Mouse (Mus musculus) limb, embryonic 14.5 days (tissue): ENCODE measurements around the gene Eif4e1b. TPM values are rescaled to one million over a fixed set of nuclear protein-coding genes. Genes with fewer than 3 reads are reported as not detected.

Source experiments
- ATAC-seq: fragments of 200-750 bp; cut with Nextera tagmentation; 2 replicates; pipeline ENCODE4 v1.8.0; 2017; ENCODE audit warnings: low read depth, moderate number of reproducible peaks, moderate TSS enrichment; ENCODE audit not compliant: low FRiP score
- DNase-seq: peaks from one replicate; pipeline ENCODE4 v3.0.0-alpha.2; 2015; ENCODE audit warnings: low spot score
- H3K27ac ChIP-seq: fragments of 300-500 bp; sonication (generic); replicated peaks from 2 replicates; pipeline ENCODE4 v1.5.1; 2014; ENCODE audit warnings: low read depth, mild to moderate bottlenecking, low read length, moderate library complexity, mixed read lengths
- H3K27me3 ChIP-seq: fragments of 300-500 bp; sonication (generic); 2 replicates; pipeline ENCODE4 v1.6.1; 2014; ENCODE audit warnings: low read length, mixed read lengths; ENCODE audit not compliant: control insufficient read depth, insufficient read depth
- H3K36me3 ChIP-seq: fragments of 300-500 bp; sonication (generic); 2 replicates; pipeline ENCODE4 v1.6.1; 2014; ENCODE audit warnings: mild to moderate bottlenecking, low read length, moderate library complexity, mixed read lengths; ENCODE audit not compliant: control insufficient read depth, insufficient read depth
- H3K4me1 ChIP-seq: fragments of 300-500 bp; sonication (generic); 2 replicates; pipeline ENCODE4 v1.6.1; 2014; ENCODE audit warnings: antibody characterized with exemption, low read length, mixed read lengths; ENCODE audit not compliant: control insufficient read depth, insufficient read depth
- H3K4me2 ChIP-seq: fragments of 300-500 bp; sonication (generic); replicated peaks from 2 replicates; pipeline ENCODE4 v1.6.1; 2014; ENCODE audit warnings: low read depth, mild to moderate bottlenecking, low read length, moderate library complexity; ENCODE audit not compliant: severe bottlenecking
- H3K4me3 ChIP-seq: fragments of 300-500 bp; sonication (generic); replicated peaks from 2 replicates; pipeline ENCODE4 v1.5.1; 2014; ENCODE audit warnings: low read length
- H3K9ac ChIP-seq: fragments of 300-500 bp; sonication (generic); 2 replicates; pipeline ENCODE4 v1.6.1; 2014; ENCODE audit warnings: mild to moderate bottlenecking, low read depth, low read length, moderate library complexity; ENCODE audit not compliant: severe bottlenecking
- H3K9me3 ChIP-seq: fragments of 300-500 bp; sonication (generic); 2 replicates; pipeline ENCODE4 v1.6.1; 2016; ENCODE audit warnings: low read length; ENCODE audit not compliant: control insufficient read depth
- POLR2A ChIP-seq: fragments of 200-500 bp; IDR thresholded peaks from 2 replicates; pipeline ENCODE4 v1.8.0; 2012; ENCODE audit warnings: inconsistent platforms, mild to moderate bottlenecking, moderate library complexity, borderline replicate concordance; ENCODE audit not compliant: insufficient read depth, insufficient read length; ENCODE audit errors: extremely low read depth
- WGBS: fragments of 180-500 bp; shearing (Covaris S2); extraction: QIAGEN DNeasy Blood & Tissue Kit; methylation state at CpG from one replicate; pipeline ENCODE4 v1.1.7; 2014; 5-methylcytosine and 5-hydroxymethylcytosine counted together
- polyA plus RNA-seq, 2 experiments: library from polyadenylated mRNA; depleted of rRNA in 1 of 2; stranded (reverse) in 1 of 2; unstranded in 1 of 2; fragments of >200 nt; fragmentation: Nextera tagmentation in 1 of 2; extraction: Ambion mirVana in 1 of 2; gene quantifications; 2 replicates each; pipeline versions ENCODE4 v1.2.1 to v1.2.3; 2012 to 2014

Gene Eif4e1b
- polyA plus RNA-seq (2012; rRNA removed) (not detected in 2 replicates), polyA plus RNA-seq (2014; fragmentation: Nextera tagmentation; extraction: Ambion mirVana) (not detected in 2 replicates)

- H3K9me3 ChIP-seq = no peaks in the 10 kb centered on the region
- H3K4me1 ChIP-seq = no peaks in the 10 kb centered on the region
- WGBS = 83% methylated on average over 4 of the region's 4 CpGs
- H3K9ac ChIP-seq = no peak within 1 kb of the TSS
- H3K27me3 ChIP-seq = no peaks in the 10 kb centered on the region
- no peak within 1 kb of the TSS for H3K4me3 ChIP-seq
- no peak within 1 kb of the TSS for H3K4me2 ChIP-seq
- TF ChIP-seq POLR2A = no peak
- no peak for ATAC-seq
- no peak within 1 kb of the TSS for H3K27ac ChIP-seq
- DNase-seq = no peak
- H3K36me3 ChIP-seq = no peaks in the 10 kb centered on the region
These were observed at the start of gene Eif4e1b for GRCm38 (mm10) chr13:54783698-54784097. Eif4e1b (plus strand) TSS chr13:54783998.

GRCm38 (mm10) chr13:54736931-54737330, 46.9 kb upstream of the Eif4e1b start:
- ATAC-seq (no peak), DNase-seq (no peak)
- TF ChIP-seq POLR2A = no peak
- no peaks in the 10 kb centered on the region for H3K36me3 ChIP-seq
- no peak overlapping the region for H3K9ac ChIP-seq
- H3K27ac ChIP-seq = no peak overlapping the region
- H3K4me3 ChIP-seq = peak overlapping the region; percentile 44
- H3K9me3 ChIP-seq = no peaks in the 10 kb centered on the region
- H3K4me2 ChIP-seq = no peak overlapping the region
- peaks cover 2% of the 10 kb centered on the region; the same call in 1 of the 2 replicates for H3K4me1 ChIP-seq
- peaks cover 47% of the 10 kb centered on the region for H3K27me3 ChIP-seq
- 22% methylated on average over 2 of the region's 3 CpGs for WGBS

- DNase-seq (peak; percentile 23), ATAC-seq (no peak; the same call in 1 of the 2 replicates)
- peak overlapping the region; percentile 16; the same call in 1 of the 2 replicates for H3K9ac ChIP-seq
- no peak for TF ChIP-seq POLR2A
- peak overlapping the region; percentile 44 for H3K4me3 ChIP-seq
- H3K9me3 ChIP-seq = no peaks in the 10 kb centered on the region
- H3K4me1 ChIP-seq = peaks cover 2% of the 10 kb centered on the region; the same call in 1 of the 2 replicates
- H3K36me3 ChIP-seq = no peaks in the 10 kb centered on the region
- peak overlapping the region; percentile 57 for H3K4me2 ChIP-seq
- 0% methylated on average over 34 of the region's 87 CpGs for WGBS
- H3K27me3 ChIP-seq = peaks cover 47% of the 10 kb centered on the region
- H3K27ac ChIP-seq = no peak overlapping the region
These were observed 46.1 kb upstream of the Eif4e1b start for GRCm38 (mm10) chr13:54737488-54738212.

- no peak for DNase-seq
- no peak overlapping the region for H3K27ac ChIP-seq
- 14% methylated on average over 14 of the region's 34 CpGs for WGBS
- peak overlapping the region; percentile 44 for H3K4me3 ChIP-seq
- peaks cover 47% of the 10 kb centered on the region for H3K27me3 ChIP-seq
- H3K9ac ChIP-seq = no peak overlapping the region; the same call in 1 of the 2 replicates
- no peaks in the 10 kb centered on the region for H3K9me3 ChIP-seq
- H3K4me1 ChIP-seq = peaks cover 2% of the 10 kb centered on the region; the same call in 1 of the 2 replicates
- peak overlapping the region; percentile 57 for H3K4me2 ChIP-seq
- no peaks in the 10 kb centered on the region for H3K36me3 ChIP-seq
- TF ChIP-seq POLR2A = no peak
- ATAC-seq = no peak
These were observed 45.6 kb upstream of the Eif4e1b start for GRCm38 (mm10) chr13:54738213-54738601.

GRCm38 (mm10) chr13:54746110-54746509, 37.7 kb upstream of the Eif4e1b start:
- Histone ChIP-seq H3K4me3 (no peak overlapping the region), H3K9me3 (no peaks in the 10 kb centered on the region), H3K27ac (no peak overlapping the region), H3K36me3 (no peaks in the 10 kb centered on the region), H3K9ac (no peak overlapping the region), H3K27me3 (peaks cover 26% of the 10 kb centered on the region), H3K4me1 (peaks cover 4% of the 10 kb centered on the region; the same call in 1 of the 2 replicates), H3K4me2 (no peak overlapping the region)
- no peak for DNase-seq
- WGBS = 45% methylated on average over 6 of the region's 6 CpGs
- ATAC-seq = no peak
- no peak for TF ChIP-seq POLR2A
